Mouse (Mus musculus): Measurements from ENCODE around the gene Anapc15.

Anapc15 gene

GRCm38 (mm10) chr7:101863415-101863814 lies at the start of gene Anapc15:
Gene Anapc15 (plus strand): TSS chr7:101863715.
- DNase-seq (ENCODE audit: low read depth), result no peak

- DNase-seq (ENCODE audit: low read depth), result peak; percentile 4
These were observed 45.6 kb upstream of the Anapc15 start, which contains the start of gene Phox2a for GRCm38 (mm10) chr7:101817861-101818401. Gene Phox2a (plus strand): TSS chr7:101818313.

DNA sequence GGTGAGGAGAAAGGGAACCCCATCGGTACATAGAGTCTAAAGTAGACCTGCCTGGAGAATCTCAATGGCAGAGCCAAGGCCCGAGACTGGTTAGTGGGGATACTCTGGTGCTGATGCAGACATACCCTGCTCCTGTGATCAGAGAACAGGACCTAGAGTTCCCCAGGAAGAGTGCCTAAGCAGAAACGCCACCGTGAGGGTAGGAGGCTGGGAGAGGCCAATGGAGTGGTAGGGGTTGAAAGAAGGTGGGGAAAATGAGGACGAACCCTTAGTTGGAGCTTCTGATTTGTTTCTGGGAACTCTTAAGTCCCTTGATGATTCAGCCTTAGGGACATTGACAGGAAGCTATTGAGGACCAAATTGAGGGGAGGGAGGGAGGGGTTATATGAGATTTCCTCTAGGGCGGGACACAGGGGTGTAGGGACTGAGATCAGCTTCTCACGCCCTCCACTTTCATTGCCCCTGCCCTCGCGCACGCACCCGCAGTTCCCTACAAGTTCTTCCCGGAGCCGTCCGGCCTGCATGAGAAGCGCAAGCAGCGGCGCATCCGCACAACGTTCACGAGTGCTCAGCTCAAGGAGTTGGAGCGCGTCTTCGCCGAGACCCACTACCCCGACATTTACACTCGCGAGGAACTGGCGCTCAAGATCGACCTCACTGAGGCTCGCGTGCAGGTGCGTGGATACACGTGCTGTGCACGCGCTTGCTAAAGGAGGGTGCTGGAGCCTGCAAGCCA lies 43.1 kb upstream of the Anapc15 start:
- peak; percentile 50 for DNase-seq (ENCODE audit: low read depth)

DNA sequence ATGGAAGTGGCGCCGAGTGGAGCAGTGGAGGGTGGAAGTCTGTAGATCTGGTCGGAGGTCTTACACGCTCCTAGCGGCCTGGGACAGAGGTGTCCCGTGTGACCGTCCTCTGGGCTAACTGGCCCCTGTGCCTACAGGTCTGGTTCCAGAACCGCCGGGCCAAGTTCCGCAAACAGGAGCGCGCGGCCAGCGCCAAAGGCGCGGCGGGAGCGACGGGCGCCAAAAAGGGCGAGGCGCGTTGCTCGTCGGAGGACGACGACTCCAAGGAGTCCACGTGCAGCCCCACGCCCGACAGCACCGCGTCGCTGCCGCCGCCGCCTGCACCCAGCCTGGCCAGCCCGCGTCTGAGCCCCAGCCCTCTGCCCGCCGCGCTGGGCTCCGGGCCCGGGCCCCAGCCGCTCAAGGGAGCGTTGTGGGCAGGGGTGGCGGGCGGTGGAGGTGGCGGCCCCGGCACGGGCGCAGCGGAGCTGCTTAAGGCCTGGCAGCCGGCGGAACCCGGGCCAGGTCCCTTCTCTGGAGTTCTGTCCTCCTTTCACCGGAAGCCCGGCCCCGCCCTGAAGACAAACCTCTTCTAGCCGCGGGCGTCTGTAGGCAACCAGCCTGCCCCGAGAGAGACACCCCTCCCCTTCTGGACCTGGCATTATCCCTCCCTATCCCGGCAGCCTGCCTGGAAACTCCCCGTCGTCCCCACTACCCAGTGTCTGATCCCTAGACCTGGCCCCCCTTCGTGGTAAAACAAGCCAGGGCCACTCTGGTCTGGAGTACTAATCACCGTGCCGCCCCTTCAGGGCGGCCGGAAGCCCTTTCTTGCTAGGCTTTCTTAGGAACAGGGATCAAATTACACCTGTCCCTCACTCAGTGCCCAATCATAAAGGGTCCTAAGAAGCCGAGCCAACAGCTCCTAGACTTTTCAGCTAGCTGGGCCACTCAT lies 41.7 kb upstream of the Anapc15 start:
- DNase-seq (ENCODE audit: low read depth), result peak; percentile 62

- DNase-seq (ENCODE audit: low read depth), result no peak
These were observed 40.4 kb upstream of the Anapc15 start for GRCm38 (mm10) chr7:101822836-101823757.

GRCm38 (mm10) chr7:101823758-101824630 lies 39.5 kb upstream of the Anapc15 start:
- DNase-seq (ENCODE audit: low read depth), result no peak

- no peak for DNase-seq (ENCODE audit: low read depth)
These were observed 33.1 kb upstream of the Anapc15 start for GRCm38 (mm10) chr7:101830373-101830772.

DNA sequence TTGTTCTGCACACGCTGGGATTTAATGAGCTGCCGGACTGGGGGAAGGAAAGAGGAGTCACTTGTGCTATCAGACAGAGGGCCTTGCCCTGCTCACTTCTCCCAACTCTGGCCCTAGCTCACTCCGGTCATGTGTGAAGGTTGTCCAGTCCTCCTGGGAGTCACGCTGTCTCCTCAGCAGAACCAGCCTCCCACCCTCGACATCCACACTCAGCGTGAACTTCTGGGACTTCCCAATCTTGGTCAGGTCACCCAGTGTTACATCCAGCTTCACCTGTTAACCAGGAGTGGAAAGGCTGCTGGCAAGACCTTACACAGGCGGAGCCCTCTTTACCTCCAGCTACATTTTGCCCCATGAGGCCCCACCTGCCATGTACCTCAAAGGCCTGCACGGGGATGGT lies 32.1 kb upstream of the Anapc15 start:
- DNase-seq (ENCODE audit: low read depth), result no peak

DNA sequence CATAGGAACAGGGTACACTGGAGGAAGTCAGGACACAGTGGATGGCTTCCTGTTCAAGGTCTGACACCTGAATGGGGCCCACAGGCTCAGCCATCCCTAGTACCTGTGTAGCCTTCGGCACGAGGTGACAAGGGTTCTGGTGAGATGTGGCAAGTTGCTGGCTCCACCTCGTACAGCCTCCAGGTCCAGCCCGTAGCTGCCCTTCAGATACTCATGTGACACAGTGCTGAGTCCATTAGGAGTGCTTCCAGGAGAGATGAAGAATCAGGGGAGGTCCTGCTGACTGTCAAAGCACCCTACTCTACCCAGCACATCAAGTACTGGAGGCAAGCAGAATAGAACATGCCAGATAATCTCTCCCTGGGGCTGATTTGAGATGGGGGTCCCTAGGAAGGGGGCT lies 31.1 kb upstream of the Anapc15 start:
- no peak for DNase-seq (ENCODE audit: low read depth)

DNA sequence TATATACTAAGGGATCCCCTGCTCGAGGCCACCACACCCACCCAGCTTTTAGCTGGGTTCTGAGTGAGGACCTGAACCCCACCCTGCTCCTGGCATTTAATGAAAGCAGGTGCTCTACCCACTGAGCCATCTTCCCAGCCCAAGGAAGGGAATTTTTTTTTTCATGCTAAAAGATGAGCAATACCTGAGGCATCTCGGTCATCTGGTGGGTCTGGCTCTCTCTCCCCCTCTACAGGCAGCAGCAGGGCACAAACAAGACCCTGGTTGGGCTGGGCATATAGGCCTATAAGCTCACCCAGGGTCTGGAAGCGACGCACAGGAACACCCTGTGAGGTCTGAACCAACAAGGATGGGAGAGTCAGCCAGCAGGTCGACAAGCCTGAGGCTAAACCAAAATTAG lies 30.2 kb upstream of the Anapc15 start:
- no peak for DNase-seq (ENCODE audit: low read depth)

DNA sequence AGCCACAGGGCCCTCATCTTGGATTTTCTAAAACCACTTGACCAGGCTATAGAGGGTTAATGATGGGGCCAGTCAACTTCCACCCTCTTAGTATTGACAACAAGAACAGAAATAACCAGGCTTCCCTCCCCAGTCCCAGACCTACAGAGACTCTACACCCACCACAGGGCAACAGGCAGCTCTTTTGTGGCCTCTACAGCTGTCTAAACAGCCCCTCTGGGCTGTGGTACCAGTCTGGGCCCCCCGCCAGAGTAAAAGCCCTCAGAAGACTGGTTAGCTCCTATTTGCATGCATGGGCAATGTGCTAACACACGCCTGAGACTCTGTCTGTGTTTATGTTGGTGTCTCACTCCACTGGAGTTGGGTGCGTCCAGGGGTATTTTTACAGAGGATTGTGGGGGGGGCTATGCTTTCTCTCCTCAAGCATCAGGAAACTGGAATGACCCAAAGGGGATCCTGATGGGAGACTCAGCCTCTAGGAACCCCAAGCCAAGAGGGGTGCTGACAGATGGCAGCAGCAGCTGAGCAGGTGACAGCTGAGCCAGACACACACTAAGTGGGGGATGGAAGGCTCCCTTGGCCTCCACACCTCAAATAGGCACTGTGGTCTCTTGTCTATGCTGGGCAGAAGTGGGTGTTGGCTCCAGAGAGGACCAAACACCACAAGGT lies 29.5 kb upstream of the Anapc15 start:
- DNase-seq (ENCODE audit: low read depth), result no peak

GRCm38 (mm10) chr7:101834903-101835302 lies 28.6 kb upstream of the Anapc15 start:
- DNase-seq (ENCODE audit: low read depth), result no peak

- peak; percentile 33 for DNase-seq (ENCODE audit: low read depth)
These were observed 27.9 kb upstream of the Anapc15 start for GRCm38 (mm10) chr7:101835457-101836109.

DNA sequence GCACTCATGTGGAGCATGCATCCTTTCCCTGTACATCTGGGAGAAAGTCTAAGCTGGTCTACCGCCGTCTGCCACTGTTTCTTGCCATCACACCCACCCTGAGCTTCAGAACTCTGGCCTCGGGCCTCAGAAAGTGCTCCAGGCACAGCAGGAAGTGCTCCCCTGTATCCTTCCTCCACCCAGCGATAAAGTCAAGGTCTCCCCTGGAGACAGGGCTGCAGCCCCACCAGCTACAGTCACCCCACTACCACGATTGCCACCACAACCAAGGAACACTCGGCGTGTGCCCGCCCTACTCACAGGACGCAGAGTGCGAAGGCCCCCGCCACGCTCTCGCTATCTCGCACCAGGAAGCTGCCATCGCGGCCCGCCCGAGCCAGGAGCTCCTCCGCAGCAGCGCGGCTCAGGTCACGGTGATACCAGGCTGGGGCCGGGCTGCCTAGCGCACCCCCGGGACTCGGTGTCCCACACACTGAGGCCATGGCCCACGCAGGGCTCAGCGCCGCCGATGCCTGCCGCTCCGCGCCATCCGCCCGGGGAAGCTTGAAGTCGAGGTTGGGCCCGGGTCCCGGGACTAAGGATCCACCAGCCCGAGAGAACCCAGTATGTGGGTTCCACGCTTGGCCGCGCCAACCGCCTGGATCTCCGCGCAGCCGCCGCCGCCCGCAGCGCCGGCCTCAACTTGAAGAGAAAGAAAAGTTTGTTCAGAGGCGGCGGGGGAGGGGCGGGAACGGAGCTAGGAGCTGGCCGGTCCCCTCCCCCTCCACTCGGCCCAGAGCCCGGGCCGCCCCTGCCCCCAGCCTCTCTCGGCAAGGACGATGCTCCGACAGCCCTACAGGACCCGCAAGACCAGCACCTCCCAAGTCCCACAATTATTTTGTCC lies 27.0 kb upstream of the Anapc15 start:
- DNase-seq (ENCODE audit: low read depth), result peak; percentile 74

- no peak for DNase-seq (ENCODE audit: low read depth)
These were observed 26.3 kb upstream of the Anapc15 start for GRCm38 (mm10) chr7:101837154-101837605.

DNA sequence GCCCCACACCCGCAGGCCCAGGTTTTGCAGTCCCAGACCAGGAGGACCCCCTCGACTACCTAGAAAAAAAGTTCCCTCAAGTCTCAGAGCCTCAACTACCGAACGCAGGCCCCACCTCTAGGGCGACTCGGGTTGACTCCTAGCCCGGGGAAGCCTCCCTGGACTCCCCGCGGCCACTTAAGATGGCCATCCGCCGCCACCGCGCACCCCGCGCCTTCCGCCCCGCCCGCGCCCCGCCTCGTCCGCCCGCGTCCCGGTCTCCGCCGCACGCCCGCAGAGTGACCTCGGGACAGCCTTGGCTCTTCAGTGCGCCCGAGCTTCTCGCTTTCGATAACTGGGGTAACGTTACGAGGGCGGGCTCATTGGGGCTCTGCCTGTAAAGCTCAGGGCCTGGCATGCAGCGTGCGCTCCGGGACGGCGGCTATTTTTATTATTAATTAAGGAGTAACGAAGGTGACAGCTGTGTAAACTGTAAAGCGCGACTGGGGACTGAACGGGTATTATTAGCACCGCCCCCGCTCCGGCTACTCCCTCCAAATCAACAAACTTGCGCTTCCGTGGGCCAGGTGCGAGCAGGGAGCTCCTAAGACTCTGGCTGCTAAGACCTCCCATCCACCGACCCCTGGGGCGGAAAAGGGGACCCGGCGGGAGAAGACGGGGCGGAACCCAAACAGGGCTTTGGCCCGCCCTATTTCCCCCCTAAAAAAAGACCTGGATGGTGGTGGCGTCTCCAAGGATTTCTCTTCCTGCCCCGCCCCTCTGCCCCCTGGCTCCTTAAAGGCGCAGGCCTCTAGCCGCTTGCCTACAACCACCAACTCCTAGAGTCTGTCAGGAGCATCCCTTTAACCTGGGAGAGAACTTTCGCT lies 25.7 kb upstream of the Anapc15 start, which contains the start of gene Inppl1:
Gene Inppl1 (minus strand): TSS at position 624 of the 866 bp plus-strand sequence.
- DNase-seq (ENCODE audit: low read depth), result peak; percentile 57

DNA sequence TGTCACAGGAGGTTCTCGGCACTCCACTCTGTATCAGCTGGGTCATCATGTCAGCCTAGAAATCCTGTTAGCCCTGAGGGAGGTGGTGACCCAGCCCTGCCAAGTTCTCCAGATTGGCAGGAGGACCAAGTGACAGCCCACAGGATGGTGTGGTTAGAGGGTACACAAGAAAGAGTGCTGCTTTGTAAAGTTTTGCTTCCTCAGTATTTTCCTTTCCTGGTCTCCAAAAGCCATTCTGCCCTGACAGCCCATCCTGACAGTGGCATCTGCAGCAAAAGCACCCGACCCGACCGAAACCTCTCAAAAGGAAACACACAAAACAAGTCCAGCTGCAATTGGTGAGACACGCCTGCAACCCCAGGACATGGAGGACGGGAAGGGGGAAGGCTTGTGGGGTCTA lies 19.3 kb upstream of the Anapc15 start:
- DNase-seq (ENCODE audit: low read depth), result no peak
